Comparison of ENCODE assay signal across 23 mouse cellular contexts in the genomic region with DNA sequence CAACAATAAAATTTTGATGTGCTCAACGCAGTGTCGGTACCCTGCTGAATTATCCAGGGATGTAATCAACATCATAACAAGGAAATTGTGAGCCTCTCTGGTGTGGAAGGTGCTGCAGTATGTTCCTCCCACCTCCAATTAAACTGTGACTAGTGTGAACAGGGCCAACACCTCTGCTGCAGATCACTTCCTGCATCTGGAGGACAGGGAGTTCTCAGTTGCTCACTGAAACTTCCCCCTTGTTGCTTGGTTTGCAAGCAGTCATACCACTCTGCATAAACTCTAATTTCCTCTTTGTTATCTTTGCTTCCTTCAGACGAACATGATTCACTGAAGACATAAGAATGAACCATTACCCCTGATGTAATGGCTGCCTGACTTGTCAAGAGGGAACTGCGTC.
"Had no signal": no experiment of that assay in that cellular context is flagged by ENCODE, and none has a peak within 500 bp of the region (broad histone marks: within the 10 kb centered on the region; RNA-seq: fewer than 3 reads in every experiment).

No protein-coding gene starts in this region.

- DNase-seq: kidney, adult 11 months; kidney, adult 8-10 months; kidney, postnatal 10 days; kidney, postnatal 36 days; left cerebral cortex, postnatal 4 days; lung, adult 2 months; lung, postnatal 36 days; retina, postnatal 1 day; right cerebral cortex, postnatal 25 days; spleen, adult 18-20 months; thymus, postnatal 25 days had no signal

- H3K9me3 ChIP-seq: kidney, embryonic 15.5 days; limb, embryonic 13.5 days; liver, embryonic 15.5 days; megakaryocyte, embryonic 14.5 days; midbrain, embryonic 10.5 days; midbrain, embryonic 13.5 days; neural tube, embryonic 13.5 days; stomach, embryonic 15.5 days had no signal

- H3K4me2 ChIP-seq: kidney, embryonic 15.5 days; limb, embryonic 13.5 days; liver, embryonic 11.5 days; liver, embryonic 15.5 days; midbrain, embryonic 13.5 days; neural tube, embryonic 13.5 days; stomach, embryonic 15.5 days had no signal

- H3K4me3 ChIP-seq: kidney, embryonic 15.5 days; limb, embryonic 13.5 days; liver, embryonic 15.5 days; megakaryocyte, embryonic 14.5 days; midbrain, embryonic 10.5 days; midbrain, embryonic 13.5 days; myocyte; neural tube, embryonic 13.5 days; stomach, embryonic 15.5 days had no signal

- H3K27me3 ChIP-seq: kidney, embryonic 15.5 days; limb, embryonic 13.5 days; liver, embryonic 15.5 days; megakaryocyte, embryonic 14.5 days; midbrain, embryonic 13.5 days; neural tube, embryonic 13.5 days; stomach, embryonic 15.5 days had no signal

- H3K27ac ChIP-seq: kidney, embryonic 15.5 days; limb, embryonic 13.5 days; liver, embryonic 15.5 days; midbrain, embryonic 10.5 days; midbrain, embryonic 13.5 days; neural tube, embryonic 13.5 days; stomach, embryonic 15.5 days had no signal

- H3K4me1 ChIP-seq: kidney, embryonic 15.5 days; liver, embryonic 15.5 days; midbrain, embryonic 10.5 days; midbrain, embryonic 13.5 days; neural tube, embryonic 13.5 days; stomach, embryonic 15.5 days had no signal

- ATAC-seq: lung, postnatal 0 days; midbrain, embryonic 13.5 days; midbrain, embryonic 16.5 days had no signal

- H3K36me3 ChIP-seq: kidney, embryonic 15.5 days; limb, embryonic 13.5 days; liver, embryonic 15.5 days; midbrain, embryonic 10.5 days; midbrain, embryonic 13.5 days; neural tube, embryonic 13.5 days; stomach, embryonic 15.5 days had no signal

- H3K9ac ChIP-seq: kidney, embryonic 15.5 days; limb, embryonic 13.5 days; liver, embryonic 15.5 days; midbrain, embryonic 13.5 days; neural tube, embryonic 13.5 days; stomach, embryonic 15.5 days had no signal
